Mouse (Mus musculus) large intestine, adult 2 months (tissue): Measurements from ENCODE around the gene Lrch3. TPM values are rescaled to one million over a fixed set of nuclear protein-coding genes. Genes with fewer than 3 reads are reported as not detected.
"Not testable (repeated sequence)": the region's sequence is repeated elsewhere in the genome, so short reads cannot be mapped to it uniquely, and the experiment has no call there.

ENCODE experiments used
- DNase-seq: peaks from one replicate; pipeline ENCODE4 v3.0.0-alpha.2; 2012; ENCODE audit warnings: low read depth, low spot score
- WGBS: fragments of 180-500 bp; shearing (Covaris S2); methylation state at CpG from one replicate; pipeline ENCODE4 v1.1.7; 2018; 5-methylcytosine and 5-hydroxymethylcytosine counted together
- polyA plus RNA-seq: library from polyadenylated mRNA; depleted of rRNA; stranded (reverse); fragments of >200 nt; gene quantifications from 2 replicates; pipeline ENCODE4 v1.2.3, GENCODE M21; 2012; rRNA removed

The Lrch3 gene
- 9.1 and 18.5 TPM in 2 replicates for polyA plus RNA-seq

DNA sequence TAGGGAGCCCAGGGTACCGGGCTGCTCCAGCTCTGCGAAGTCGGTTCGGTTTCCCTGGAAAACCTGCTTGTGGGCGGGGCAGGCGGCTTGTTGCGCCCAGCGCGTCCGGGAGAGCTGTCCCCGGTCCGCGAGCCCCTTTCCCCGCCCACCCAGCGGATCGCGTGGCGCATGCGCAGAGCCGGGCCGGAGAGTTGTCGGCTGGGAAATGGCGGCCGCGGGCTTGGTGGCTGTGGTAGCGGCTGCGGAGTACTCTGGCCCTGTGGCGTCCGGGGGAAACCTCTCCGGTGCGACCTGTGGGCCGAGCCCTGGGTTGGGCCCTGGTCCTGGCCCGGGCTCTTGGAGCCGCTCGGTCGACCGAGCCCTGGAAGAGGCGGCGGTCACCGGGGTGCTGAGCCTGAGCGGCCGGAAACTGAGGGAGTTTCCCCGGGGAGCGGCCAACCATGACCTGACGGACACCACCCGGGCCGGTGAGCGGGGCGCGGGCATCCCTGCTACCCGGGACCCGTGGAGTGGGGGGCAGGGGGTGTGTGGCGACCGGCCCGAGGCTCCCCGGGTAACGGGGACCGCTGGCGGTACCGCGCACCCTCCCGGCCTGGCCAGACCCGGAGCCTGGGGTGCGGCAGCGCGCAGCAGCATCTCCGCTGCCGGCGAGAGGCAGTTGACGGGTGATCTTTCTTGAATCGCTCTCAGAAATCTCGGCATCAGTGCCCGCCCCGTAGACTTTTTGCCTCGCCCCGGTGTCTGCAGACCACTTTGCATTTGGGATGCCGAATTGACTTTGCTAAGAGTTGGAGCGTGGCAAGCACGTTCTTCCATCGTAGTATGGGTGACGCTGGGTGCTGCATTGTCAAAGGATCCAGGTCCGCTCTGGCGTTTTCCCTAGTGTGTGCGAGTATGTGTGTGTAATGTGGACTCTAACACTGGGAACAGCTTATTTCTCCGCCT is at the start of gene Lrch3:
TSS of gene Lrch3 (plus strand) at position 164 of the 945 bp plus-strand sequence.
- under 1% methylated on average over 85 of the region's 85 CpGs for WGBS
- DNase-seq: peak; percentile 73

GRCm38 (mm10) chr16:32865401-32865800 is 48.5 kb upstream of the Lrch3 start:
- 82% methylated on average over 4 of the region's 4 CpGs for WGBS
- no peak for DNase-seq

- no peak for DNase-seq
- WGBS: 76% methylated on average over 5 of the region's 5 CpGs
Observed at GRCm38 (mm10) chr16:32866713-32867112, 47.2 kb upstream of the Lrch3 start.

GRCm38 (mm10) chr16:32867919-32868552 is 45.9 kb upstream of the Lrch3 start:
- DNase-seq: peak; percentile 76
- WGBS: under 1% methylated on average over 35 of the region's 35 CpGs

GRCm38 (mm10) chr16:32870231-32870630 is 43.7 kb upstream of the Lrch3 start:
- DNase-seq: no peak
- 85% methylated on average over 5 of the region's 5 CpGs for WGBS

- 74% methylated on average over 3 of the region's 3 CpGs for WGBS
Observed at GRCm38 (mm10) chr16:32873366-32873765, 40.5 kb upstream of the Lrch3 start.

GRCm38 (mm10) chr16:32875281-32875680 is 38.6 kb upstream of the Lrch3 start:
- DNase-seq: not testable (repeated sequence)
- WGBS: 70% methylated on average over 1 of the region's 1 CpGs

More at GRCm38 (mm10) chr16:32873366-32873765, 40.5 kb upstream of the Lrch3 start:
- no peak for DNase-seq

- no peak for DNase-seq
- WGBS: 78% methylated on average over 3 of the region's 3 CpGs
Observed at GRCm38 (mm10) chr16:32875847-32876246, 38.1 kb upstream of the Lrch3 start.

GRCm38 (mm10) chr16:32876831-32877230 is 37.1 kb upstream of the Lrch3 start:
- WGBS: 14% methylated on average over 9 of the region's 9 CpGs
- DNase-seq: no peak

DNA sequence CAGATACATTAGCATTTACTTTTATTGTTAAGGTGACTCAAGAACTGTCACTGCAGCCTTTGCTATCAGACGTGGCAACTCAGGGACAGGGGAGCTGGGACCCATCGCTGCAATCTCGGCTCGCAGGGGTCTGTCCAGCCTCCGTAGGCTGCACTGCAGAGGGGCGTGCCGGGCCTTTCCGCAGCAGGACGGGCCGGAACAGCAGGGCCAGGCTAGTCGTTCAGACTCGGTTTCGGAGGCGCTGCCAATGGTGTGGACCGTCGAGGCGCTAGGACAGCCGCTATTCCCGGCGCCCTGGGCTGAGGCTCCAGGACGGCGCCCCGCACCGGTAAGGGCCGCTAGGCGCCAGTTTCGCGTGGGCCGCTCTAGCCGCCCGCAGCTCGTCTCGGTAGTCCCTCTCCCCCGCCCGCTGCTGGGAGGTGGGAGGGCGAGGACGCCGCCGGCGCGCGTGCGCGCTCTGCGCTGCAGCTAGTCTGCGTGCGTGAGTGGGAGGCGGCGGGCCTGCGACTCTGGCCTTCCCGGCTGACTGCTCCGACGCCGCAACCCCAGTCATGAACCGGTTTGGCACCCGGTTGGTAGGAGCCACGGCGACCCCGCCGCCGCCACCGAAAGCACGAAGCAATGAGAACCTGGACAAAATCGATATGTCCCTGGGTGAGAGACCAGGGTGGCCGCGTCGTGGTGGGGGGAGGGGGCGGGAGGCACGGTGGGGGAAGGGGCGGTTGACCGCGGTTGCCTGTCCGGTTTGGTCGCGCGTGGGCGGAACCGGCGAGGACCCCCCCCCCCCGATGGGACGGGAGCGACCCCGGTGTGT is 36.4 kb upstream of the Lrch3 start, which contains the start of the genes Fyttd1 and Rubcn:
TSS of gene Fyttd1 (plus strand) at position 158 of the 814 bp plus-strand sequence.
TSS of gene Rubcn (minus strand) at position 424 of the 814 bp plus-strand sequence.
- DNase-seq: no peak
- WGBS: 1% methylated on average over 77 of the region's 83 CpGs

- under 1% methylated on average over 34 of the region's 34 CpGs for WGBS
Observed at GRCm38 (mm10) chr16:32878157-32878598, 35.7 kb upstream of the Lrch3 start.

GRCm38 (mm10) chr16:32878972-32879926 is 34.7 kb upstream of the Lrch3 start:
- no peak for DNase-seq
- WGBS: 75% methylated on average over 14 of the region's 14 CpGs

More at GRCm38 (mm10) chr16:32878157-32878598, 35.7 kb upstream of the Lrch3 start:
- no peak for DNase-seq

- DNase-seq: no peak
- WGBS: 57% methylated on average over 7 of the region's 7 CpGs
Observed at GRCm38 (mm10) chr16:32881538-32881937, 32.4 kb upstream of the Lrch3 start.

DNA sequence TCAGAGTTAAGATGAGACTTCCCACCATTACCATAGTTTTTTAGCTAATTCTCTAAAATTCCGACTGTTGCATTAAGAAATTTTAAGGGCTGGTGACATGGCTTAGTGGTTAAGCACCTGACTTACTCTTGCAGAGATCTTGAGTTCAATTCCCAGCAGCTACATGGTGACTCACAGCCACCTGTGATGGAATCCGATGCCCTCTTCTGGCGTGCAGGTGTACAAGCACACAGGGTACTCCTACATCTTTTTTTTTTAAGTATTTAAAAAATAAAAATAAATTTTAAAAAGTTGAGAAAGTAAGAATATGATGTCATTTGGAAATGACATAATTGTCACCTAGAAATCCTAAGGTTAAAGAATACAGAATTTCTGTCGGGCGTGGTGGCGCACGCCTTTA is 25.9 kb upstream of the Lrch3 start:
- DNase-seq: no peak
- 89% methylated on average over 7 of the region's 7 CpGs for WGBS

DNA sequence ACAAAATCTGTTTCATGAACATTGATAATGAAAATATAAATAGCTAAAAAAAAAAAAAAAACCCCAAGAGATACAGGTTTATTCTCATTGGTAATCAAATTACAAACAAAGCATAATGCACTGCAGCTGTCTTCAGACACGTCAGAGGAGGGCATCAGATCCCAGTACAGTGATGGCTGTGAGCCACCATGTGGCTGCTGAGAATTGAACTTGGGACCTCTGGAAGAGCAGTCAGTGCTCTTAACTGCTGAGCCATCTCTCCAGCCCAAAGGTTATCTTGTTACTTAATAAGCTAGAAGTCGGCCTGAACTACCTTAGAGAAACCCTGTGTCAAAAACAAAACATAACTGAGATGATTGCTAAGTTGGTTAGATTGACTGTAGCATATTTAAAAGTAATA is 24.0 kb upstream of the Lrch3 start:
- no peak for DNase-seq
- WGBS: 57% methylated on average over 2 of the region's 2 CpGs

DNA sequence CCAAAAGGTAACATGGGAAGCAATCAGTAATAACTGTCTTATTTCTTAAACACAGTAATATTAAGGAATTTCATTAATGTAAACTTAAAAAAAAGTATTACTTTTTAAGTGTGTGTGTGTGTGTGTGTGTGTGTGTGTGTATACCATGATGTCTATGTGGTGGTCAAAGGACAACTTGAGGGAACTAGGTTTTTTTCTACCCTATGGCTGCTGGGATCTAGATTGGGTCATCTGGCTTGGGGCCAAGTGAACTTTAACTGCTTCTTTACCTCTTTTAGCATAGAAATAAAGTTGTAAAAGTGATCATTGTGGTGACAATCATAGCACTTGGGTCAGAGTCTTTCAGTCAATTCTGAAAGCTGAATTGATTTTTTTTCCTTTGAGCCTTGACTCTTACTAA is 17.8 kb upstream of the Lrch3 start:
- DNase-seq: no peak

GRCm38 (mm10) chr16:32901360-32902050 is 12.4 kb upstream of the Lrch3 start:
- DNase-seq: no peak
- 40% methylated on average over 2 of the region's 2 CpGs for WGBS

DNA sequence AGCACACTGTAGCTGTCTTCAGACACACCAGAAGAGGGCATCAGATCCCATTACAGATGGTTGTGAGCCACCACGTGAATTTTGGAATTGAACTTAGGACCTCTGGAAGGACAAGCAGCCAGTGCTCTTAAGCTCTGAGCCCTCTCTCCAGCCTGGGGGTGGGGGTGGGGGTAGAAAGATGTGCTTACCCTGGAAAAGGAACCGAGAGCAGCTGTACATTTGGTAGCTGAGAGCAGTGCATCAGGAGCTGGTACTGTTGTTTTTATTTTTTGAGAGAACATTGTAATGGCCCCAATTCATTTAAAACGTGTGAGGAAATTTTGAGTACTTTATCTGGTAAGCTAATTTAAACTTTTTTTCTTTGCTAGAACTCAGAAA is 11.9 kb upstream of the Lrch3 start:
- WGBS: 66% methylated on average over 3 of the region's 3 CpGs
- DNase-seq: no peak
